Mouse (Mus musculus): ENCODE results near the gene Rraga.
"Not testable (repeated sequence)": the region's sequence is repeated elsewhere in the genome, so short reads cannot be mapped to it uniquely, and the experiment has no call there.

Gene Rraga

DNA sequence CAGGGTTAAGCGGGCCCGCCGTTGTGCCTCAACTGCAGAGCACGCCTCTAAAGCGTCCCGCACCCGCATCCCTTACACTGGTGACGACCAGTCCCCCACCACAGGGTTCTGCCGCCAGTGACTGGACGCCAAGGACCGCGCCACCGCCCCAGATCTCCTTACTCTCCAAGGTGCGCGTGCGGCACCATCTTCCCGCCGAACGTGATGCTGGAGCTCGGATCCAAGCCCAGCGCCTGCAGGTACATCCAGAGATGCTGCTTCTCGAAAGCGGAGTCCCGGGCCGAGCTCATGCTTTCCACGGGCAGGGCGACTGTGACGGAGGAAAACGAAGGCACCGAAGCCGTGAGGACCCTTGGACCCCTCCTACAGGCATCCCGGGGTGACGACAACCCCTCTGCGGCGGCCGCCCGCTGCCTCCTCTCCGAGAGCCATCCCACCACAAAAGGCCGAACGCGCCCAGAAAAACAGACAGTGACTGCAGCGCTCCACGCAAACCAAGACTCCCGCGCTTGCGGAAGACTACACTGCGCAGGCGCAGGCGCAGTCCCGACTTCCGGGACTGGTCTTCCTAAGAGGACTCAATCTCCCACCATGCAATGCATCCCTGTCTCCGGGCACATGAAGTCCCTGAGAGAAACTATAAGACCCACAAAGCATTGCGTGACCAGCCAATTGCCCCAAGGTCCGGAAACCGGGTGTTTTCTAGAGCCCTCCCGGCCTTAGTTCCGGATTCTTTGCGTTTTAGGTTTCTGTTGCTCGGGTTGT is 36.2 kb downstream of the Rraga start, which contains the start of gene Haus6:
TSS of gene Haus6 (minus strand) at position 532 of the 765 bp plus-strand sequence.
- DNase-seq: peak; percentile 99

DNA sequence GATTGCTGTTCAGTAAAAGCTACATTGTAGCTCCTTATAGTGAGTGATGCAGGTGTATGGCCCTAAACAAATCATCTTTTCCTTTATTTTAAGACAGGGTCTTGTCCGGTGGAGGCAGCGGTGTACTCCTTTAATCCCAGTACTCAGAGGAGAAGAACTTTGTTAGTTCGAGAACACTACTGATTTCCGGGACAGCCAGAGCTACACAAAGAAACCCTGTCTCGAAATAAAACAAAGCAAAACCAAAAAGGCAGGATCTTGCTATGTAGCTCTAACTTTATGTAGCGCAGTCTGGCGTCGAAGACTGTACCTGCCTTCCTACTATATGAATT is 36.8 kb downstream of the Rraga start:
- no peak for DNase-seq

DNA sequence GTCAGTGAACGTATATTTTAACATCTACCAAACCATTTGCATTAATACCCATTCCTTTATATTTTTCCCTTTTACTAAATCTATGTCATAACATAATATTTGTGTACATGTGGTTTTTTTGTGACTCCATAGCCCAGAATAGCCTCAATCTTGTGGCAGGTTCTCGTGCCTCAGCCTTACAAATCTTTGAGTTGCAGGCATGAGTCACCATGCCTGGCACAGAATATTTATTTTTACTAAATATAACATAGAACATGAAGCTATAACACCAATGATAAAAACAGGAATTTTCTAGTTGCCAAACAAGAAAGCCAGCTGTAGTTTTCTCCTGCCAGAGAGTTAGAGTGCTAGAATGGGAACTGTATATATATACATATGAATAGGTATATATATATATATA is 45.0 kb downstream of the Rraga start:
- DNase-seq: no peak

DNA sequence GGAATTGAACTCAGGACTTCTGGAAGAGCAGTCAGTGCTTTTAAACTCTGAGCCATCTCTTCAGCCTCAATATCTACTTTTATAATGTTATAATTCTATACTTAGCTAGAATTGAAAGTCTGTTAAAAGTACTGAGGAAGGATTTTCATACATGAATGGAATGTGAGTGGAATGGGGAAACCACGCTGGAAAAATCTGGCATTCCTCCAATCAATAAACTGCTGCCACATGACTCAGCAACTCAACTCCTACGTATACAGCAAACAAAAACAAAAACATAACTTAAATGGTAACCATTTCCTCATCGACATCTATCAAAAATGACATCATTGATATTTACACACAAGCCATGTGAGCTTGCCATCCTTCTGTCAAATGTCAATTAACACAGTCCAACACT is 46.6 kb downstream of the Rraga start:
- DNase-seq: no peak

DNA sequence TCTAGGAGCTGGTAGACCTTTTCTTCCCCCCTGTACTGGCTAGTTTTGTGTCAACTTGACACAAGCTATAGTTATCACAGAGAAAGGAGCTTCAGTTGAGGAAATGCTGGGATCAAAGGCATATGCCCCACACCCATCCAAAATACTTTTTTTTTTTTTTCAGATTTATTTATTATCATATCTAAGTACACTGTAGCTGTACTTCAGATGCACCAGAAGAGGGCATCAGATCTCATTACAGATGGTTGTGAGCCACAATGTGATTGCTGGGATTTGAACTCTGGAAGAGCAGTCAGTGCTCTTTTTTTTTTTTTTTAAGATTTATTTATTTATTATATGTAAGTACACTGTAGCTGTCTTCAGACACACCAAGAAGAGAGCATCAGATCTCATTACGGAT is 47.1 kb downstream of the Rraga start:
- not testable (repeated sequence) for DNase-seq

DNA sequence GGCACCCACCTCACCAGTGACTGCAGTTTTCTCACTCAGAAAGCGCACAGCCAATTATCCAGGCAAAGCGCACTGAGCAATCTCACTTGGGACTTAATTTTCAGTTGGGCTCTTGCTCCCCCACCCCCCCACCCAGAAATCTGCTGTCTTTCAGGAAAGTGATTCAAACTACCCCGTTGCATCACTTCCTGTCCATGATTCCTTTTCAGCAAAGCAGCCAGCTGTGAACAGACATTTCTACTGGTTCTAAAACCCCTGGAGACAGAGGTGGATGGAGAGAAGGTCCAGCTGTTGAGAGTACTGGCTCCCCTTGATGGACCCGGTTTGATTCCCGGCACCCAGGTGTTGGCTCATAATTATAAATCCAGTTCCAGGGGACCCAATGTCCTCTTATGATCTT is 50.0 kb downstream of the Rraga start:
- DNase-seq: no peak

DNA sequence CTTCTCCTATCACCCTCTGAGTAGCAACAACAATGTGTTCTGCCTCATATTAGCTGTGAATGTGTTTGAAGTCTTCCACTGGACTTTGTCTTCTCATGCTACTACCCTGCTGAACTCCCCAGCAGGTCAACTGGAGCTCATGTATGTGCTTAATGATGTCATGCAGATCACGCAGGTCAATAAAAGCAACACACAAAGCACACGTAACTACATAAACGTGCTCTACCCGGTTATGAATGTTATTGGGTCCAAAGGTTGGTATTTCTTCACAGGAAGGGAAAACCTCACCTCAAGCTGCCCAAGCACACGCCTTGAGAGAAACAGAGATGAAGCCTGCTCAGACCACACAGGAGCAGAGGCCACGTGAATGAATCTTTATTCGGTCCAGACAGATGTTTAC is 51.0 kb downstream of the Rraga start:
- not testable (repeated sequence) for DNase-seq

Measured in retina, postnatal 1 day (tissue).